ENCODE assay signal across 9 mouse cellular contexts in genomic region chr19:37543537-37544326, GRCm38 (mm10). TPM values are rescaled to one million over a fixed set of nuclear protein-coding genes. Genes with fewer than 3 reads are reported as not detected.
DNase-seq lines count a peak whose midpoint lies in the region; ATAC-seq and TF ChIP-seq lines count a peak whose summit lies in the region.
"Had no signal": no experiment of that assay in that cellular context is flagged by ENCODE, and none has a peak within 500 bp of the region (broad histone marks: within the 10 kb centered on the region; RNA-seq: fewer than 3 reads in every experiment).

No protein-coding gene starts in this region.

- peak; percentile 45 for TF ChIP-seq CTCF in G1E (IDR thresholded peaks at IDR 0.05; ENCODE audit: low read depth, low read length)
- peak; percentile 76 for TF ChIP-seq CTCF in liver, postnatal 0 days (IDR thresholded peaks at IDR 0.05; ENCODE audit: low read depth)

- H3K9me3 ChIP-seq in G1E (replicated peaks) = no peaks in the 10 kb centered on the region
- H3K9me3 ChIP-seq in heart, embryonic 16.5 days (replicated peaks; ENCODE audit: control insufficient read depth, low read length) = no peaks in the 10 kb centered on the region
- no peaks in the 10 kb centered on the region for H3K9me3 ChIP-seq in liver, postnatal 0 days (ENCODE audit: low read length)
- no peaks in the 10 kb centered on the region for H3K9me3 ChIP-seq in embryonic facial prominence, embryonic 10.5 days
- H3K9me3 ChIP-seq in limb, embryonic 10.5 days (replicated peaks) = no peaks in the 10 kb centered on the region
- H3K9me3 ChIP-seq: hindbrain, embryonic 15.5 days had no signal

- no peak for TF ChIP-seq EP300 in liver, postnatal 0 days (IDR thresholded peaks at IDR 0.05; ENCODE audit: low read depth)

- peak overlapping the region; percentile 61 for H3K27ac ChIP-seq in heart, embryonic 16.5 days (ENCODE audit: low read length)
- H3K27ac ChIP-seq in liver, postnatal 0 days (ENCODE audit: low read depth) = no peak overlapping the region
- no peak overlapping the region for H3K27ac ChIP-seq in embryonic facial prominence, embryonic 10.5 days (replicated peaks)
- H3K27ac ChIP-seq in limb, embryonic 10.5 days = no peak overlapping the region
- H3K27ac ChIP-seq: hindbrain, embryonic 15.5 days had no signal

- H3K4me2 ChIP-seq in heart, embryonic 16.5 days (ENCODE audit: low read depth, low read length) = no peak overlapping the region; the same call in 1 of the 2 replicates
- peak overlapping the region; percentile 58 for H3K4me2 ChIP-seq in liver, postnatal 0 days (ENCODE audit: low read depth, low read length)
- H3K4me2 ChIP-seq: hindbrain, embryonic 15.5 days had no signal

- no peaks in the 10 kb centered on the region for H3K36me3 ChIP-seq in G1E (replicated peaks)
- H3K36me3 ChIP-seq in heart, embryonic 16.5 days (ENCODE audit: control insufficient read depth, insufficient read depth) = no peaks in the 10 kb centered on the region
- H3K36me3 ChIP-seq in liver, postnatal 0 days (replicated peaks; ENCODE audit: insufficient read depth, low read length) = no peaks in the 10 kb centered on the region
- no peaks in the 10 kb centered on the region for H3K36me3 ChIP-seq in embryonic facial prominence, embryonic 10.5 days (replicated peaks)
- H3K36me3 ChIP-seq in limb, embryonic 10.5 days = no peaks in the 10 kb centered on the region
- H3K36me3 ChIP-seq: hindbrain, embryonic 15.5 days had no signal

- no peak for ATAC-seq in G1E (ENCODE audit: extremely low read depth, insufficient number of reproducible peaks, low FRiP score, poor library complexity, severe bottlenecking)
- ATAC-seq in heart, embryonic 16.5 days (replicated peaks; ENCODE audit: extremely low read depth, insufficient read depth, low FRiP score) = 0 out of 2 replicates have a peak, but pooled peaks have one; percentile 32
- peak; percentile 56; the same call in 1 of the 2 replicates for ATAC-seq in liver, postnatal 0 days
- ATAC-seq in cerebellum, adult (ENCODE audit: insufficient number of reproducible peaks, low FRiP score, low TSS enrichment) = no peak

- peak; percentile 44 for DNase-seq in adrenal gland, adult 2 months
- no peak for DNase-seq in adrenal gland, postnatal 4 days (ENCODE audit: low spot score in 2 of 2)
- DNase-seq in G1E (ENCODE audit: low spot score) = no peak
- peak; percentile 47 for DNase-seq in liver, postnatal 0 days
- no peak for DNase-seq in embryonic facial prominence, embryonic 10.5 days (ENCODE audit: low spot score)
- DNase-seq in limb, embryonic 10.5 days (ENCODE audit: low spot score) = no peak

- peaks cover 51% of the 10 kb centered on the region for H3K4me1 ChIP-seq in G1E (ENCODE audit: insufficient read depth, low read depth, low read length)
- peaks cover 10% of the 10 kb centered on the region for H3K4me1 ChIP-seq in heart, embryonic 16.5 days (ENCODE audit: control insufficient read depth, insufficient read depth, low read length)
- peaks cover 17% of the 10 kb centered on the region for H3K4me1 ChIP-seq in liver, postnatal 0 days (ENCODE audit: insufficient read depth)
- H3K4me1 ChIP-seq in embryonic facial prominence, embryonic 10.5 days = no peaks in the 10 kb centered on the region
- H3K4me1 ChIP-seq in limb, embryonic 10.5 days = peaks cover 5% of the 10 kb centered on the region; the same call in 1 of the 2 replicates
- H3K4me1 ChIP-seq: hindbrain, embryonic 15.5 days had no signal

- WGBS in heart, embryonic 16.5 days = 46% methylated on average over 13 of the region's 13 CpGs
- WGBS in liver, postnatal 0 days (ENCODE audit: insufficient replicate concordance) = 34% methylated on average over 13 of the region's 13 CpGs
- 68% methylated on average over 13 of the region's 13 CpGs for WGBS in embryonic facial prominence, embryonic 10.5 days
- WGBS in limb, embryonic 10.5 days = 68% methylated on average over 13 of the region's 13 CpGs

- H3K27me3 ChIP-seq in G1E (ENCODE audit: insufficient read depth, low read length) = no peaks in the 10 kb centered on the region
- no peaks in the 10 kb centered on the region for H3K27me3 ChIP-seq in heart, embryonic 16.5 days (ENCODE audit: control insufficient read depth, insufficient read depth, low read length)
- H3K27me3 ChIP-seq in liver, postnatal 0 days (ENCODE audit: insufficient read depth, low read length) = no peaks in the 10 kb centered on the region
- peaks cover 28% of the 10 kb centered on the region for H3K27me3 ChIP-seq in embryonic facial prominence, embryonic 10.5 days (replicated peaks; ENCODE audit: low read depth, poor library complexity, severe bottlenecking)
- H3K27me3 ChIP-seq in limb, embryonic 10.5 days (ENCODE audit: low read depth, poor library complexity, severe bottlenecking) = peaks cover 11% of the 10 kb centered on the region; the same call in 1 of the 2 replicates

- peak overlapping the region; percentile 7; the same call in 1 of the 2 replicates for H3K4me3 ChIP-seq in G1E (ENCODE audit: low read depth, low read length)
- no peak overlapping the region for H3K4me3 ChIP-seq in heart, embryonic 16.5 days (ENCODE audit: low read length)
- H3K4me3 ChIP-seq in liver, postnatal 0 days (ENCODE audit: low read depth, low read length) = peak overlapping the region; percentile 11
- no peak overlapping the region for H3K4me3 ChIP-seq in embryonic facial prominence, embryonic 10.5 days
- no peak overlapping the region for H3K4me3 ChIP-seq in limb, embryonic 10.5 days
- H3K4me3 ChIP-seq: hindbrain, embryonic 15.5 days had no signal

- no peak overlapping the region for H3K9ac ChIP-seq in heart, embryonic 16.5 days (ENCODE audit: low read length)
- 0 out of 2 replicates have a peak overlapping the region, but pooled peaks have one; percentile 17 for H3K9ac ChIP-seq in liver, postnatal 0 days (replicated peaks)
- H3K9ac ChIP-seq: hindbrain, embryonic 15.5 days had no signal

RNA-seq across cellular contexts. Expression of gene Exoc6, which starts 6.5 kb away (rescaled TPM):
- total RNA-seq in adrenal gland, adult 2 months (2021) = 10 to 100 TPM; 20.5 to 20.9 TPM
- polyA plus RNA-seq in adrenal gland, adult 2 months (2012; rRNA removed) = 3.3 and 3.7 TPM in 2 replicates
- total RNA-seq in adrenal gland, postnatal 4 days (2021) = 10 to 100 TPM; 21.3 to 22.3 TPM
- 90.4 and 92.8 TPM in 2 replicates for total RNA-seq in G1E (2014; fragmentation: Nextera tagmentation)
- 100 and 117 TPM in 2 replicates for total RNA-seq in G1E (2017)
- 25.6 and 26.0 TPM in 2 replicates for polyA plus RNA-seq in G1E (2012)
- 18.7 and 20.5 TPM in 2 replicates for polyA plus RNA-seq in heart, embryonic 16.5 days (2015; fragmentation: Nextera tagmentation; extraction: Ambion mirVana)
- polyA plus RNA-seq in liver, postnatal 0 days (2015; fragmentation: Nextera tagmentation; extraction: Ambion mirVana) = 15.2 and 18.9 TPM in 2 replicates
- polyA plus RNA-seq in embryonic facial prominence, embryonic 10.5 days (2016; fragmentation: Nextera tagmentation; extraction: Ambion mirVana) = 7.5 and 8.5 TPM in 2 replicates
- polyA plus RNA-seq in limb, embryonic 10.5 days (2016; fragmentation: Nextera tagmentation; extraction: Ambion mirVana) = 7.2 and 7.3 TPM in 2 replicates

Comparison
In these comparisons a context has a peak if more than half of its experiments do, and no peak if none do; other contexts are left out.
1. DNase-seq: peak in adrenal gland, adult 2 months (single experiment) and liver, postnatal 0 days (single experiment); none in adrenal gland, postnatal 4 days (0 of 2), G1E (single experiment), embryonic facial prominence, embryonic 10.5 days (single experiment) and limb, embryonic 10.5 days (single experiment).
2. ATAC-seq: peak in heart, embryonic 16.5 days (single experiment) and liver, postnatal 0 days (single experiment); none in G1E (single experiment) and cerebellum, adult (single experiment).
3. H3K4me3 ChIP-seq: peak in G1E (single experiment) and liver, postnatal 0 days (single experiment); none in heart, embryonic 16.5 days (single experiment), embryonic facial prominence, embryonic 10.5 days (single experiment) and limb, embryonic 10.5 days (single experiment).